Mouse (Mus musculus): ENCODE measurements around the gene Lrit2.

Gene Lrit2

GRCm38 (mm10) chr14:37112931-37113330 lies 45.2 kb downstream of the Lrit2 start:
- no peak for DNase-seq (ENCODE audit: low spot score)

- DNase-seq (ENCODE audit: low spot score) = no peak
These were observed 46.2 kb downstream of the Lrit2 start, which contains the start of gene 2610528A11Rik for GRCm38 (mm10) chr14:37113922-37114321. 2610528A11Rik (minus strand) TSS chr14:37114022.

DNA sequence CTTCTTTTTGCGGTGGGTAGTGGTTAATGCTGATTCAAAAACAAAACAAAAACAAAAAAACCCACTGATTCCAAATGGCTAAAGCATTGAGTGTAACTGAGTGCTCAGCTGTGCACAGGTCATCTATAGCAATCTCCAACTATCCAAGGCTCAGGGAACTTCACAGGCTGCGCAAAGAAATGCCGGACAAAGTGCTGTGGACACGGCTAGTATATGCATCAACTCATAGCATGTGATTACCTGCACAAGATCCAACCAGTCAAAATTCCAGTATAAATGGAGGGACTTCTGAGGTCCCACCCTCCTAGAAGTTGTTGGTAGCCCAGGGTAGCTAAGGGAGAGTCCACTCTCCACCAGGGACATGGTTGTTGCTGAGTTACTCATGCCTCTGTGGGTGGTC lies 51.5 kb downstream of the Lrit2 start:
- DNase-seq (ENCODE audit: low spot score) = no peak
